Mouse (Mus musculus) hindbrain, embryonic 16.5 days (tissue): ENCODE data around the gene Iqgap1. TPM values are rescaled to one million over a fixed set of nuclear protein-coding genes. Genes with fewer than 3 reads are reported as not detected.

ENCODE experiments used
- ATAC-seq: fragments of 200-750 bp; cut with Nextera tagmentation; 2 replicates; pipeline ENCODE4 v1.8.0; 2017; ENCODE audit warnings: moderate TSS enrichment, moderate library complexity
- H3K27ac ChIP-seq: fragments of 300-500 bp; sonication (generic); 2 replicates; pipeline ENCODE4 v1.5.1; 2014; ENCODE audit warnings: low read depth, mild to moderate bottlenecking, control low read depth, low read length, moderate library complexity
- H3K27me3 ChIP-seq: fragments of 300-500 bp; sonication (generic); replicated peaks from 2 replicates; pipeline ENCODE4 v1.6.1; 2014; ENCODE audit warnings: low read length; ENCODE audit not compliant: control insufficient read depth, insufficient read depth
- H3K36me3 ChIP-seq: fragments of 300-500 bp; sonication (generic); 2 replicates; pipeline ENCODE4 v1.6.1; 2014; ENCODE audit warnings: mild to moderate bottlenecking, low read length, moderate library complexity, mixed read lengths; ENCODE audit not compliant: control insufficient read depth, insufficient read depth
- H3K4me1 ChIP-seq: fragments of 300-500 bp; sonication (generic); 2 replicates; pipeline ENCODE4 v1.6.1; 2014; ENCODE audit warnings: low read depth, low read length; ENCODE audit not compliant: control insufficient read depth, insufficient read depth
- H3K4me2 ChIP-seq: fragments of 300-500 bp; sonication (generic); 2 replicates; pipeline ENCODE4 v1.6.1; 2014; ENCODE audit warnings: mild to moderate bottlenecking, low read length, control low read depth, moderate library complexity
- H3K4me3 ChIP-seq: fragments of 300-500 bp; sonication (generic); 2 replicates; pipeline ENCODE4 v1.5.1; 2014; ENCODE audit warnings: mild to moderate bottlenecking, low read length, control low read depth, moderate library complexity
- H3K9ac ChIP-seq: fragments of 300-500 bp; sonication (generic); 2 replicates; pipeline ENCODE4 v1.6.1; 2014; ENCODE audit warnings: low read depth, mild to moderate bottlenecking, control low read depth, low read length, moderate library complexity
- H3K9me3 ChIP-seq: fragments of 300-500 bp; sonication (generic); 2 replicates; pipeline ENCODE4 v1.6.1; 2014; ENCODE audit warnings: mild to moderate bottlenecking, low read length, moderate library complexity; ENCODE audit not compliant: control insufficient read depth
- WGBS: fragments of 180-500 bp; shearing (Covaris S2); extraction: QIAGEN DNeasy Blood & Tissue Kit; methylation state at CpG from one replicate; pipeline ENCODE4 v1.1.7; 2014; 5-methylcytosine and 5-hydroxymethylcytosine counted together
- polyA plus RNA-seq: library from polyadenylated mRNA; unstranded; fragments of >200 nt; fragmentation: Nextera tagmentation; extraction: Ambion mirVana; gene quantifications from 2 replicates; pipeline ENCODE4 v1.2.1, GENCODE M21; 2015

Gene Iqgap1
- polyA plus RNA-seq, 1 experiment from 2014 or later = 19.2 TPM

GRCm38 (mm10) chr7:80704066-80704465 is 121.7 kb downstream of the Iqgap1 start:
- Histone ChIP-seq H3K9ac (no peak overlapping the region), H3K36me3 (no peaks in the 10 kb centered on the region), H3K4me1 (no peaks in the 10 kb centered on the region), H3K27ac (no peak overlapping the region), H3K27me3 (no peaks in the 10 kb centered on the region), H3K9me3 (no peaks in the 10 kb centered on the region), H3K4me3 (no peak overlapping the region), H3K4me2 (no peak overlapping the region)
- WGBS = 93% methylated on average over 4 of the region's 4 CpGs
- no peak for ATAC-seq

GRCm38 (mm10) chr7:80702510-80702909 is 123.3 kb downstream of the Iqgap1 start:
- no peak overlapping the region for H3K4me2 ChIP-seq
- no peaks in the 10 kb centered on the region for H3K4me1 ChIP-seq
- no peaks in the 10 kb centered on the region for H3K27me3 ChIP-seq
- no peak for ATAC-seq
- H3K27ac ChIP-seq = no peak overlapping the region
- H3K9me3 ChIP-seq = no peaks in the 10 kb centered on the region
- 66% methylated on average over 6 of the region's 6 CpGs for WGBS
- no peaks in the 10 kb centered on the region for H3K36me3 ChIP-seq
- H3K9ac ChIP-seq = no peak overlapping the region
- H3K4me3 ChIP-seq = no peak overlapping the region

- no peak overlapping the region for H3K4me3 ChIP-seq
- WGBS = 75% methylated on average over 8 of the region's 8 CpGs
- no peak for ATAC-seq
Observed at GRCm38 (mm10) chr7:80699709-80700108, 126.1 kb downstream of the Iqgap1 start.

GRCm38 (mm10) chr7:80698940-80699339 is 126.8 kb downstream of the Iqgap1 start:
- ATAC-seq = no peak
- Histone ChIP-seq H3K27ac (no peak overlapping the region), H3K9me3 (no peaks in the 10 kb centered on the region), H3K4me2 (no peak overlapping the region), H3K36me3 (no peaks in the 10 kb centered on the region), H3K27me3 (no peaks in the 10 kb centered on the region), H3K4me3 (no peak overlapping the region), H3K9ac (no peak overlapping the region), H3K4me1 (no peaks in the 10 kb centered on the region)
- WGBS = 84% methylated on average over 3 of the region's 3 CpGs

More at GRCm38 (mm10) chr7:80699709-80700108, 126.1 kb downstream of the Iqgap1 start:
- Histone ChIP-seq H3K27me3 (no peaks in the 10 kb centered on the region), H3K4me2 (no peak overlapping the region), H3K36me3 (no peaks in the 10 kb centered on the region), H3K4me1 (no peaks in the 10 kb centered on the region), H3K27ac (no peak overlapping the region), H3K9ac (no peak overlapping the region), H3K9me3 (no peaks in the 10 kb centered on the region)

GRCm38 (mm10) chr7:80697859-80698258 is 127.9 kb downstream of the Iqgap1 start:
- no peaks in the 10 kb centered on the region for H3K9me3 ChIP-seq
- H3K36me3 ChIP-seq = no peaks in the 10 kb centered on the region
- H3K27me3 ChIP-seq = no peaks in the 10 kb centered on the region
- no peak overlapping the region for H3K27ac ChIP-seq
- WGBS = 60% methylated on average over 5 of the region's 5 CpGs
- no peaks in the 10 kb centered on the region for H3K4me1 ChIP-seq
- no peak overlapping the region for H3K4me2 ChIP-seq
- H3K4me3 ChIP-seq = no peak overlapping the region
- ATAC-seq = no peak
- H3K9ac ChIP-seq = no peak overlapping the region

- 73% methylated on average over 4 of the region's 4 CpGs for WGBS
- Histone ChIP-seq H3K36me3 (no peaks in the 10 kb centered on the region), H3K27me3 (no peaks in the 10 kb centered on the region), H3K4me1 (no peaks in the 10 kb centered on the region), H3K4me2 (no peak overlapping the region), H3K4me3 (no peak overlapping the region), H3K9me3 (no peaks in the 10 kb centered on the region), H3K27ac (no peak overlapping the region), H3K9ac (no peak overlapping the region)
- ATAC-seq = no peak
Observed at GRCm38 (mm10) chr7:80696903-80697302, 128.9 kb downstream of the Iqgap1 start.

GRCm38 (mm10) chr7:80696334-80696733 is 129.4 kb downstream of the Iqgap1 start:
- no peaks in the 10 kb centered on the region for H3K9me3 ChIP-seq
- H3K9ac ChIP-seq = no peak overlapping the region
- WGBS = 68% methylated on average over 1 of the region's 1 CpGs
- no peak overlapping the region for H3K4me3 ChIP-seq
- H3K27me3 ChIP-seq = no peaks in the 10 kb centered on the region
- no peak overlapping the region for H3K4me2 ChIP-seq
- no peak overlapping the region for H3K27ac ChIP-seq
- H3K36me3 ChIP-seq = no peaks in the 10 kb centered on the region
- H3K4me1 ChIP-seq = no peaks in the 10 kb centered on the region
- ATAC-seq = no peak

- no peaks in the 10 kb centered on the region for H3K27me3 ChIP-seq
- H3K36me3 ChIP-seq = no peaks in the 10 kb centered on the region
- no peak overlapping the region for H3K4me2 ChIP-seq
- no peak overlapping the region for H3K27ac ChIP-seq
- no peak overlapping the region for H3K4me3 ChIP-seq
- peaks cover 3% of the 10 kb centered on the region for H3K4me1 ChIP-seq
- H3K9me3 ChIP-seq = no peaks in the 10 kb centered on the region
- no peak overlapping the region for H3K9ac ChIP-seq
- WGBS = 94% methylated on average over 9 of the region's 9 CpGs
- no peak for ATAC-seq
Observed at GRCm38 (mm10) chr7:80692472-80692871, 133.3 kb downstream of the Iqgap1 start.

- no peak for ATAC-seq
- WGBS = 37% methylated on average over 6 of the region's 6 CpGs
Observed at GRCm38 (mm10) chr7:80691131-80691530, 134.6 kb downstream of the Iqgap1 start.

GRCm38 (mm10) chr7:80689221-80689591 is 136.6 kb downstream of the Iqgap1 start:
- H3K4me3 ChIP-seq = peak overlapping the region; percentile 82
- H3K27ac ChIP-seq = peak overlapping the region; percentile 97
- no peaks in the 10 kb centered on the region for H3K27me3 ChIP-seq
- peak overlapping the region; percentile 74 for H3K4me2 ChIP-seq
- peak overlapping the region; percentile 95 for H3K9ac ChIP-seq
- H3K36me3 ChIP-seq = no peaks in the 10 kb centered on the region
- ATAC-seq = no peak
- 16% methylated on average over 10 of the region's 10 CpGs for WGBS
- H3K4me1 ChIP-seq = peaks cover 8% of the 10 kb centered on the region
- no peaks in the 10 kb centered on the region for H3K9me3 ChIP-seq

More at GRCm38 (mm10) chr7:80691131-80691530, 134.6 kb downstream of the Iqgap1 start:
- H3K4me2 ChIP-seq = no peak overlapping the region
- H3K4me1 ChIP-seq = peaks cover 8% of the 10 kb centered on the region
- no peak overlapping the region for H3K9ac ChIP-seq
- no peak overlapping the region for H3K27ac ChIP-seq
- no peaks in the 10 kb centered on the region for H3K36me3 ChIP-seq
- no peaks in the 10 kb centered on the region for H3K9me3 ChIP-seq
- H3K4me3 ChIP-seq = no peak overlapping the region
- H3K27me3 ChIP-seq = no peaks in the 10 kb centered on the region
